Mouse (Mus musculus) yolk sac, embryonic 10.5 days (tissue): ENCODE data around the gene Guca2b.
"Not testable (repeated sequence)": the region's sequence is repeated elsewhere in the genome, so short reads cannot be mapped to it uniquely, and the experiment has no call there.

Source experiments
- DNase-seq: peaks from one replicate; pipeline ENCODE4 v3.0.0-alpha.2; 2017; ENCODE audit warnings: low spot score

Gene Guca2b

DNA sequence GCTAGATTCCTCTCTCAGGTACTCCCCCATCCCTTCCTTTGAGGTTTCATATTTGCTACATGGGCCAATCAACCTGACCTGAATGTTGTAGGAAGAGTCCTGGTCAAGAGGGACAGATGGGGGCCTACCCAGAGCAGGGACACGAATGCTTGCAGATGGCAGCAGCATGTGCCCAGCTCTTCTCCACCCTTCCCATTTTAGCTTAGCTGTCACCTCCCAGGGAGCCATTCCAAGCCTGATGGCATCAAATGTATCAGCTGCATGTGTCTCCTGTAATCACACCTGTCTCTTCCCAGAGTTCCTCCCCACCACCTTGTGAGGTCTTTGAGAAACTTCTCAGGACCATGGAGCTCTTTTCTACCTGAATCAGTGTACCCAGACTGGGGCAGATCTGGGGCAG is 1.7 kb downstream of the Guca2b start:
- DNase-seq, result no peak

DNA sequence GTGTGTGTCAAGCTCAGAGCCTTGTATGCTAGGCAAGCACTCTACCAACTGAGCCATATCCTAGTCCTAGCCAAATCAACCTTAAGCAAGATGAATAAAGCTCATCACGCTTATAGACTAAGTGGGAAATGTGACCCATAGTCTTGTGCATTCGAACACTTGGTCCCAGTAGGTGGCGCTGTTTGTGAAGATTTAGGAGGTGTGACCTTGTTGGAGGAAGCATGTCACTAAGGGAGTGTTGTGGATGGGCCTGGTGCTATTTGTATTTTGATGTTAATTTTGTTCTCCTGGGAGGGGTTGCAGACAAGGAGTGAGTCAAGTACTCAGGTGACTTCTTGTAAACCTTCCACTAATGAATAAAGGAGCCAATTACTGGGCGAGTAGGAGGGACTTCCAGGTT is 16.1 kb downstream of the Guca2b start:
- no peak for DNase-seq

- no peak for DNase-seq
Measured at GRCm38 (mm10) chr4:119638656-119639055, 20.1 kb downstream of the Guca2b start.

DNA sequence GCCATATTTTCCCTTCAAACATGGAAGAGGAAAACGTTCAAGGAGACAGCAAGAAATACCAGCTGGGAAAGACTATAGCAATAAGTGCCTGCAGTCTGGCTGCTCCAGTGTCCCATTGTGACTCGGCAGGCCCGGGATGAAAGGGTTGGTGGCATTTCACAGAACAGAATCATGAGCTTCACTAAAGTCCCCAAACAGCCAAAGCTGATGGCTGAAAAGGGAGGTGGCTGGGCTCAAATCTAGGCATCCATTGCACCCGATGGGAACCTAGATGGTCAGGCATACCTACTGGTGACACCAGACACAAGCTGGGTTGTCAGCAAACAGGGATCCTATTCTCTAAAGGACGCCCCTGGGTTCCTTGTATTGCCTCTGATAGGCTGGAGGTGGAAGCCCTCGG is 20.8 kb downstream of the Guca2b start:
- no peak for DNase-seq

GRCm38 (mm10) chr4:119637176-119637845 is 21.4 kb downstream of the Guca2b start, which contains the start of gene Guca2a:
Gene Guca2a, plus strand, starts transcription at chr4:119637704.
- DNase-seq, result no peak

DNA sequence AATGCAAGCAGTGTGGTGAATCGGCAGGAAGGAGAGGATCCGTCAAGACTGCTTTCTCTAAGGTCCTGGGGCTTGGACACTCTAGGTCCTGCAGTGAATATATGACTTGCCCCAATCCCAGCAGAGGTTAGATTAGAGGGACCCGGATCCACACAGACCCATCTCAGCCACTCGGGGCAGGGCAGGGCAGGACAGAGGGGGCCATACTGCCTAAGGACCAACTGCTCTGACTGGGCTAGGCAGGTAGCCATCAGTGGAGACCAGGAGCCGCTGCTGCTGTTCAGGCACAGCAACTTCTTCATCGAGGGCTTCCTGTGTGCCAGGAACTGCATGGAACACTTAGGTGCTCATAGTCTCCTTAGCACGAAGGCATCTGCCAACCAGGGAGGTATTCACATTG is 22.0 kb downstream of the Guca2b start:
- DNase-seq, result no peak

DNA sequence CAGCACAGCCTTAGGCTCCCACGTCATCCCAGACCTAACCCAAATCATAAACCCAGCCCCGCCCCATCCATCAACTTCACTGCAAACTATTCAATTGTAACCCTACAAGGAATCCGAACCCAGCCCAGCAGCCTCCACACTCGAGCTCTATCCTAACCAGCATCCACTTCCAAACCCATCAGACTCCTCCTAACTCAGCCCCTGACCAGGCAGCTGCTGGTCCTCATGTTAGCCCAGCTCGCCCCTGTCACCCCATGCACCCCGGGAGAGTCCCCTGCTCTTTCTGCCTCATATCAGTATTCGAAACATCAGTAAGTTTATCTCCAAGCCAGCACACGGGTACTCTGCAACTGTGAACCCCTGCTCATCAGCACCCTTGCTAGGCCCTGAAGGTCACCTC is 23.1 kb downstream of the Guca2b start:
- no peak for DNase-seq

DNA sequence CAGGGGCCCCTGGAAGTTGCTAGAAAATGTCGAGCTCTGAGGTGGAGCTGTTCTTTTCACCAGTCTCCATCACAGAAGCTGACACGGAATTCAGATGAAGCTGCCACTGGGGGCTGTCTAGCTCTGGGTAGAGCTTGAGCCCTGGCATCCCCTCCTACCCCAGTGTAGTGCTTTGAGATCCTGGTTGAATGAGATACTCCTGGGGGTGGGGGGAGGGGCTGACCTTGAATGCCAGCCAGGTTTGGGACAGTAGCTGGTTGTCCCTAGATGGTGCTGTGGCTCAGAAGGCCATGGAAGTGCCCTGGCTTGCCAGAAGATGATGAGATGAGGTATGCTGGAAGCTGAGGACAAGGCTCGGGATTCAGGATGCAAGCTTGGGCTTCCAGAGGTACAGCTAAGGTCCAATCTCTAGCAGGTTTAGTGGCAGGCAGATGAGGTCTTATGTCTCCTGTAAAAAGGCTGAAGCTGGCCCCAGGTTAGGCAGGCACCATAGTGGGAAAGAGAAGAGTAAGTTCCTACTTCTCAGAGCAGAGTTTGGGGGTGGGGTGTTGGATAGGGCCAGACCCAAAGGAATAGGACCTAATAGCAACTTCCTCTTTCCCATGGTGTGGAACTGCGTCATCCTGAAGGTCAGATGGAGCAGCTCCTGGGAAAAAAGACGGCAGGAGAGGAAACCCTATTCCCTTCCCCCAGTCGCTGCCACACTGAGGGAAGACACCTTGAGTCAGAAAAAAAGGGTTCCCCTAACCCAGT is 23.7 kb downstream of the Guca2b start:
- no peak for DNase-seq

DNA sequence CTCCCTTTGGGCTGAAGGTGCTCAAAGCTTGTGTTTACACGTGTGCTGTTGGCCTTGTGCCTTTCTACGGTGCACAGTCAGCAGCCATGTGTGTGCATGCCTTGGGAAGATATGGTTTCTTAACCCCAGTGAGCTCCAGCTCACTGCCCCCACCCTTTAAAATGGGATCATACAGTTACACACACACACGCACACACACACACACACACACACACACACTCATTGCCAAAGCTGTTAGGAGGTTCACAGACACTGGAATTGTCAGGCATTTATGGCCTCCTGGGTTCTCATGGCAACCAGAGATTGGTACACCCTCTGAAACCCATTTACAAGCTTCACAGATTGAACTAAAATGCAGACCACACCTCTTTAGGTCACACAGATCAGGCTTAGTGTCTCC is 24.8 kb downstream of the Guca2b start:
- no peak for DNase-seq

DNA sequence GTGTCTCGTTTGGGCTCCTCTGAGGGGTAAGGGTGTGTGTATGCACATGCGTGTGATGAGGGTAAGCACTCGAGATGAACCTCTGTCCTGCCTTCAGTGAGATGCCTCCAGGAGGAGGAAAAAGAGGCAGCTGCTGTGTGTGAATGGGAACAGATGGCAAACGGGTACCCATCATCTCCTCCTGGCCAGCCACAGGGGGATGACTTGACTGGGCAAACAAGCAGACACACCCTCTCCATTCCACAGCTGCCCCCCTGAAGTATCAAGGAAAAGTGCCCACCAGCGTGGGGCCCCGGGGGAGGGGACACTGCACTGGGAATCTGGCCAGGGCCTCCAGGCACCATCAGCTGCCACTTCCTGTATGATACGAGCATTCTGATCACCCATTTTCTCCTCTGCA is 25.4 kb downstream of the Guca2b start:
- no peak for DNase-seq

DNA sequence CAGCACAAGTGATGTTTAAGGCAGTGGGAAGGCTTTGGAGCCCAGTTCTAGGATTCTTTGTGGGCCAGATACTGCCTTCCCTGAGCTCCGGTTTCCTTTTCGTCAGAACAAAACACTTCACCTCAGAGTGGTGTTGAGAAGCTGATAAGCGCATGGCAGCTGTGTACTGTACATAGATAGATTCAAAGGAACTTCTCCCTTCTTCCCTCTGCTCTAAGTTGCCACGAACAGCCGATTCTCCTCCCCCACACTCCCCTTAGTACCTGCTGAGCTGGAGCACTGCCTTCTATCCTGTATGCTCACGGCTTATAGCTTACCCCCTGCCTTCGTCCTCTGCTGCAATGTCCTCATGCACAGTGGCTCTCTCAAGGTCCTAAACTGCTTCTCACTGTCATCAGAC is 26.0 kb downstream of the Guca2b start:
- no peak for DNase-seq

DNA sequence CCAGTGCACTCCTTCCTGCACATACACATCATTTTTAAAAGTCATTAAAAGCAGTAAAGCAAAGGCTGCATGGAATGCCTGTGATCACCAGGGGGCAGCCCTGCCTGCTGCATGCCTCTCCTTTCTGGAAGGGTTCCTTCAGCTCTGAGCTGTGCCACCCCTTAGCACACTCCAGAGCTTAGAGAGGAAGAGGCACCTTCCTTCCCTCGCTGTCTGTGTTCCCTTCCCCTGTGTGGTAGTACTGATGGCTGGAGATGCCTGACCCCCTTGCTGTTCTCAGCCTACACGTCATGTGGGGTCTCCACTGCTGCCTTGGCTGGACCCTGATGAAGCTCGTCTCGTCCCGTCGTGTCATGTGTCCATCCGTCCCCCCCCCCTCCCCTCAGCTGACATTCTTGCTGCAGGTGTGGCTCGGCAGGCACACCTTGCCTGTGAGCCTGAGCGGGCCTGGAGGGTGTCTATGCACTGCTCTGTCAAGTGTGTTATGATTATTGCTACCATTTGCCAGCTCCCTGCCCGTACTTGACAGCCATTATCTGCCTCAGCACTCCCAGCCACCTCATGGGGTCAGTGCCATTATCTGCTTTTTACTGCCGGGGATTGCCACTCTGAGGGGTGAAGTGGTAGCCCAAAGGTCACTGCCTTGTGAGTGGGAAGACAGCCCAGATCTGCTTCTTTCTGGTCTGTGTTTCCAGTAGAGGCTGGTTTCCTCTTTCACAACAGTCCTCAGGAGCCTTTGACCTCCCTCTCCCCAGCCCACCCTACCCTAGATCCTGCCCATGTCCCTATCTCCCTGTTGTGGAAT is 27.4 kb downstream of the Guca2b start:
- DNase-seq, result peak; percentile 84

DNA sequence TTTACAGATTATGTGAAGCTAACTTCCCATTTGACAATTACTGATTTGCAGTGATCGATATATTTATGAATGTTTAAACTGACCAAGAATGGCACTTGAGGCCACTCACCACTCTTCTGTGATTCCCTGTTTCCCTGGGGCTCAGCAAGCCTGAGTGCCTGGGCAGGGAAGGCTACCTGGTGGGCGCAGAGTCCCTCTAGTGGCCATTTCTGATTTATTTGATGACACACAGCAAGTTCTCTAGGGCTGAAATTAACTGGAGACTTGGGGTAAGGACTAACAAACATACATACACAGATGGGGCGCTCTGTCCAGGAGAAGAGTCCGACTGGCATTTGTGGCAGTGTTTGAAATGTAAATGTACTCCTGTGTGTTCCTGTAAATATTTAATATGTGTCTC is 30.4 kb downstream of the Guca2b start:
- DNase-seq, result not testable (repeated sequence)

GRCm38 (mm10) chr4:119627317-119627716 is 31.4 kb downstream of the Guca2b start:
- no peak for DNase-seq

DNA sequence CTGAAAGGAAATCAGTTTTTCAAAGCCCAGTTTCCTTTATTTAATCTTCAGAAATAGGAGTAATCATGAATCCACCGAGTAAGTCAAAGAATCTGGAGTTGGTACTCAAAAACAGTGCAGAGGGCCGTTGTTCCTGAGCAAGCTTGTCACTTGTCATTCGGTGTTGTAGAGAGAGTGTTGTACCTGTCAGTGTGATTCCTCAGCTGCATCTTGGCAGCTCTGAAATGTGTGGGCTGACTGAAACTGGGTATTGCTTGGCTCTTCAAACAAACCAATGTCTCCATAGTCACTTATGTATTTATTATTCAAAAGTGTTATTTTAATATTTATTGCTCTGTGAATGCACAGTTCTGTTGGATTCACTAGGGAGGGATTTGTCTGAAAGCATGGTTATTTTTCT is 31.9 kb downstream of the Guca2b start:
- no peak for DNase-seq

DNA sequence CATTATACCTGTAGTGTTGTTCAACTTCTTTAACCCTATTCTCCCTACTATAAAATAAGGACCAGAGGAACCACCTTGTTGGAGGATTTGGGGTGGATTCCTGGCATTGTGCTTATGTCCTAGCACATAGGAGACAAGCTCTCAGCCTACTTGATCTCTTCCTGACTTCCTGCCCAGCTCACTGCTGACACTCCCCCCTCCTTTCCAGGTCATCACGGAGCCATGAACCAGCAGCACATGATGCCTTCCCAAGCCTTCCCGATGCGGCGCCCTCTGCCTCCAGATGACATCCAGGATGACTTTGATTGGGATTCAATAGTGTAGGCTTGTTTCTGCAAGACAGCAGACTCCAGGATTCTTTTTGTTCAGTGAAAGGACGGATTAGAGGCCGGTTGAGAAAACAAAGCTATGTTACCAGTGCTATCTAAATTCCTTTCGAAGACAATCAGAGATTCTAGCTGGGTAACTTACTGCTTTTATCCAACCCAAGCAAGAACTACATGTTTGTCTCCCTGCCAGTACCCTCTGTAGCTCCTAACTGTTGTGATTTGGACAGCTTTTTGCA is 32.6 kb downstream of the Guca2b start:
- DNase-seq, result no peak

- no peak for DNase-seq
Measured at GRCm38 (mm10) chr4:119614724-119615123, 44.0 kb downstream of the Guca2b start.

DNA sequence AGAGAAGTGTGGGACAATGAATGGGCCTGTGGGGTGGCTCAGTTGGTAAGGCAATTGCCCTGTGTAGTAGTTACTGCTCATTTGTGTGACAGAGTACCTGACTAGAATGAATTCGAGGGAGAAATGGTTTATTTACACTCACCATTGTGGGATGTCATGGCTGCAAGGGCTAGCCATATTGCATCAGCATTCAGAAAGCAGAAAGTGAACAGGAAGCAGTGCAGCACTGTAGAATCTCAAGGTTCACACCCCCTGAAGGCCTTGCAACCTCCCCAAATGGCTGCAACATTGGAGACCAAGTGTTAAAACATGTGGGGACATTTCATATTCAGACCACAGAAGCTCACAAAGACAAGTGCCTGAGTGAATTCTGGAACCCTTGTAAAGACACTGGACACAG is 44.7 kb downstream of the Guca2b start:
- DNase-seq, result no peak

- DNase-seq, result no peak
Measured at GRCm38 (mm10) chr4:119609488-119609887, 49.3 kb downstream of the Guca2b start.
